Mouse (Mus musculus): Measurements from ENCODE around the gene Rasef. TPM values are rescaled to one million over a fixed set of nuclear protein-coding genes. Genes with fewer than 3 reads are reported as not detected.
"Not testable (repeated sequence)": the region's sequence is repeated elsewhere in the genome, so short reads cannot be mapped to it uniquely, and the experiment has no call there.

Rasef gene
- total RNA-seq (2021): not detected
- long read RNA-seq, experiment 1: 0 reads
- long read RNA-seq, experiment 2: 0 reads

DNA sequence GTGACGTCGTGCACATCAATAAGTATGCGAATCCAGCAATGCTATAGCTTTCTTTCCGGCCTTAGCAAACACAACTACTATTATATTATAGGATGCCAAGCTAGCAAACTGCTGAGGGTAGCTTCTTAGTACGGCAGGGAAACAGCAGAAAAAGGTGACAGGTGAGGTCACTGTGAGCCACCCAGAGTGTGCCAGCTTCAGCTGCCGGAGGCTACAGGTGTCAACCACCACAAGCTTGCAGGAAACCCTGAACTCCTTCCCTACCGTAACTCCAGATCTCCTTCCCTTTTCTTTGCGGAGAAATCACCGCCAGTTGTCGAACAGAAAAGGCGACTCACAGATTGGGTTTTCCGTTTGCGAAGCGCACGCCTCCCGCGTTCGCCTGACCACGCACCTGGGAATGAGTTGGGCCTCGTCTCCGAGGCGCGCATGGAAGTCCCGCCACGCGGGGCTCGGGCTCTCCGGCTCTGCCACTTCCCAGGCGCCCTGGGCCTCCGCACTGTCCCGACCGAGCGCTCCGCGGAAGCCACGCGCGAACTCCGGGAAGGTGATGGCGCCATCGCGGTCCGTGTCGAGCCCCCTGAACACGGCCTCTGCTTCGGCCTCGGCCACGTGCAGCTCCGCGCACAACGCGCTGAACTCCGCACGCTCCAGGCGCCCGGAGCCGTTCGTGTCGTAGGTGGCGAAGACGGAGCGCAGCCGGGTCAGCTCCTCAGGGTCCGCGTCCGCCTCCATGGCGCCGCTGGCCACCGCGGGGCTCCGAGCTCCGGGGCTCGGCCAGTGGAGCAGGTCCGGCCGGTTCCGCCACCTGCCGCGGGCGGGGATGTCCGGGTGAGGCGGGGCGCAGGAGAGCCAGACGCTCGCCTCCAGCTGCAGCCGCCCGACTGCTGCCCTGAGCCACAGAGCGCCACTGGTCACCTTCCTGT is at the start of gene Rasef:
Gene Rasef (minus strand): TSS at position 735 of the 926 bp plus-strand sequence.
- DNase-seq (ENCODE audit: low spot score): no peak

DNA sequence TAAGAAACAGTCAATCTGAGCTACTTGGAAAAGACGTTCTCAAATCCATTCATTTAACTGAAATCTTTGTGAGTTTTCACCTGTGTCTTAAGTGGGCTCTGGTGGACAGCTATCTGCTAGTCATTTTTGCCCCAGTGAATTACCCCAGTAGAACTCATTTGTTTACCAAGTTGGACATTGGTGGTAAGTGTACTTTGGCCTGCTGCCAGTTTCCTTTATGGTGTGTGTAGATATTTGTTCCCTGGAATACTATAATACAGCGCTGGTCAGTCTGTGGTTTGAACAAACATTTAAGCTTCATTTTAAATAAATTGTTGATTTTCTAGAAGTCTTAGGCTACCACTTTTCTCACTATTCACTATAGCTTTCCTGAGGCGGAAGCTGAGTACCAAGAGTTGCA is 35.8 kb upstream of the Rasef start:
- DNase-seq (ENCODE audit: low spot score): no peak

DNA sequence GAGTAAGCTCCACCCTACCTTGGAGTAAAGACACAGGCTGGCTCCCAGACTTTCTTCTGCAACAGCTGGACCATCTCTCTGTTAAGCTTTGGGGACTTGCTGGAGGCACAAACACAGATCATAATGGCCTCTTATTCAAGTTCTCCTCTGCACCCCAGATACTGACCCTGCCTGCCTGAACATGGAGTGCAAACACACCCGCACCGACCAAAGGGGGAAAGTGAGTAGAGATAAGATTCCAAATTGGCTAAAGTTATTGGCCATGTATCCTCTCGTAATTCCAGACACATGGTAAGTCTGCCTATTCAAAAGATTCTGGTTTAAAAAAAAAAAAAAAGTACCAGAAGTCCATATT is 369 bp upstream of the Rasef start:
- DNase-seq (ENCODE audit: low spot score): no peak

GRCm38 (mm10) chr4:73789534-73789933 is 1.3 kb downstream of the Rasef start:
- DNase-seq (ENCODE audit: low spot score): no peak

GRCm38 (mm10) chr4:73788076-73788730 is 2.6 kb downstream of the Rasef start:
- no peak for DNase-seq (ENCODE audit: low spot score)

DNA sequence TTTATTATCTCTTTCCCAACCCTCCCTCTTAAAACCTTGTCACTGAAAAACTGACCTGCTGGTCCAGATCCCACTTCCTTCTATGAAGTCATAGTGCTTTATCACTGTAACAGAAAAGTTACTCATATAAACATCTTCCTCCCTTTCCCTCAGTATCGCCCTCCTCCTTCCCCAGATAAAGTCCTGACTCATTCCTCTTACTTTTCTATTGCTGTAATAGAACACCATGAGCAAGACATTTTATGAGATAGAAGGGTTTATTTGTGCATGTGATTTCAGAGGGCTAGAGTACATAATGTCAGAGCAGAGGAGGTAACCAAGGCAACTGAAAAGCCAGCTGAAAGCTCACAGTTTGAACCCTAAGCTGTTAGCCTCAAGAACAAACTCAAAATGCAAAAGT is 6.6 kb downstream of the Rasef start:
- no peak for DNase-seq (ENCODE audit: low spot score)

DNA sequence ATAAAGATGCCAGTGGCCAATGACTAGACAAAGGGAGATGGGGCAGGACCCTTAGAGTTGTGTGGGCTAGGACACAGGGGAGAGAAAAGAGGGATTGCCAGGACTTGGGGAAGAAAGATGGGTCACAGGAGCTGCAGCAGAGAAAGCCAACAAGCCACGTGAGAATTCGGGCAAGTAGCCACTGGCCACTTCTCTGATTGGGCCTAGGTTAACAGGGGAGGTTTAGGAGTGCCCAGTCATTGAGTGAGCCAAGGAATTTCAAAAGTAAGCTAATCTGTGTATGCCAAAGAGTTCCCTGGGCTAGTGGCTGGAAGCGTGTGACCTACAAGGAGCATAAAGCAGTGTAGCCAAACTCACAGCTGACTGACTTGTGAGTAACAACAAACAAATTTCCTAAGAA is 9.7 kb downstream of the Rasef start:
- no peak for DNase-seq (ENCODE audit: low spot score)

GRCm38 (mm10) chr4:73775266-73775665 is 15.5 kb downstream of the Rasef start:
- no peak for DNase-seq (ENCODE audit: low spot score)

GRCm38 (mm10) chr4:73773831-73774810 is 16.7 kb downstream of the Rasef start:
- no peak for DNase-seq (ENCODE audit: low spot score)

DNA sequence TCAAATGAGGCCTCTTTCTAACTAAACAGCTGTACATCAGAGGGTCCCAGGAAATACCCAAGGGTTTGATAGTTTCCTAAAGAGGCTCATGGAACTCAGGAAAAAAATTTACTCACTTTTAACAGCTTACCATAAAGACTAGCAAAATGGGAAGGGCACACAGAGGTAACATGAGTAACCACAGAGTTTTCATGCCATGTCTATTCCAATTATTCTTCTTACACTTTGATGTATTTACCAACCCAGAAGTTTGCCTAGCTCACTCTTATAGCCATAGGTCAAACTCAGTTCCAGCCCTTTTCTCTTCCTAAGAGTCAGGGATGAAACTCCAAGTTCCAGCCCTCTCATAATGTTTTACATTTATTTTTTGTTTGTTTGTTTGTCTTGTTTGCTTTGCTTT is 18.8 kb downstream of the Rasef start:
- DNase-seq (ENCODE audit: low spot score): no peak

GRCm38 (mm10) chr4:73770592-73770991 is 20.2 kb downstream of the Rasef start:
- DNase-seq (ENCODE audit: low spot score): no peak

- DNase-seq (ENCODE audit: low spot score): no peak
Observed at GRCm38 (mm10) chr4:73768156-73768555, 22.6 kb downstream of the Rasef start.

DNA sequence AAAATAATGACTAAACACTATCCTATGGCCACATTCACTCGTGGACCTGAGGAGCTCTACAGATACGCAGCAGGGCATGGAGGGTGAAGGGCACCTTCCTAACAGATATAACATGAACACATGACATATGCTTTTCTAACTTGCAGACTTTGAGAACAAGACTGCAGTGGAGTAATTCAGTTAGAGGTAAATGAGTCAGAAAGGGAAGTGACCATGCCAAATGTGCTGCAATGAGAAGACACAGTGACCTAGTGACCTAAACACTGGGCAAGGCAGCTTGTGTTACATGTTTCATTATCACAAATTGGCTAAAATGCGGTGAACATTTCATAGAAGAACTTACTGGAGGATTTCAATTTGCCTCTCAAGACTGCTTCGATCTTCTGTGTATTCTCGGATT is 42.6 kb downstream of the Rasef start:
- no peak for DNase-seq (ENCODE audit: low spot score)

DNA sequence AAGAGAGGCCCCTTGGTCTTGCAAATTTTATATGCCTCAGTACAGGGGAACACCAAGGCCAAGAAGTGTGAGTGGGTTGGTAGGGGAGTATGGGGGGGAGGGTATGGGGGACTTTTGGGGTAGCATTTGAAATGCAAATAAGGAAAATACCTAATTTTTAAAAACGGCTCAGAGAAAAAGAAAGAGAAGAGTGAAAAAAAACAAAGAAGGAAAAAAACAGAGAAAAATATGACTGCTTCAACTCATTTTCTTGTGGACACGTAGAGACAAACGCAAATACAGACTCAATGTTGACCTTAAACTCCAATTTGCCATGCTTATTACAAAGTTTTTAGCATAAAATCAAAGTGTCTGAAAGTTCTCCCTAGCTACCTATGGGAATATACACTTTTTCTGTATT is 51.4 kb downstream of the Rasef start:
- DNase-seq (ENCODE audit: low spot score): no peak

DNA sequence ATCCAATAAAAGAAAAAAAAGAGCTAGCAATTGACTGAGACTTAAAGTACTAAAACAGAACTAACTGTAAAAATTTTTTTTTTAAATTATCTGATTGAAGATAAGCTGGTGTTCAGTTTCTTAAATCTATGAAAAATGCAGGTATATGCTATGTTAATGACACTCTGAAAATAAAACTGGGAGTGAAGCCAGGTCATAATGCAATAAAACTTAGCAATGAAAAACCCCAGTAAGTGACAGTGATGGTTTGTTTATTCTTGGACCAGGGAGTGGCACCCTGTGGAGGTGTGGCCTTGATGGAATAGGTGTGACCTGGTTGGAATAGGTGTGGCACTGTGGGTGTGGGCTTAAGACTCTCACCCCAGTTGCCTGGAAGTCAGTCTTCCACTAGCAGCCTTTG is 71.0 kb downstream of the Rasef start:
- no peak for DNase-seq (ENCODE audit: low spot score)

DNA sequence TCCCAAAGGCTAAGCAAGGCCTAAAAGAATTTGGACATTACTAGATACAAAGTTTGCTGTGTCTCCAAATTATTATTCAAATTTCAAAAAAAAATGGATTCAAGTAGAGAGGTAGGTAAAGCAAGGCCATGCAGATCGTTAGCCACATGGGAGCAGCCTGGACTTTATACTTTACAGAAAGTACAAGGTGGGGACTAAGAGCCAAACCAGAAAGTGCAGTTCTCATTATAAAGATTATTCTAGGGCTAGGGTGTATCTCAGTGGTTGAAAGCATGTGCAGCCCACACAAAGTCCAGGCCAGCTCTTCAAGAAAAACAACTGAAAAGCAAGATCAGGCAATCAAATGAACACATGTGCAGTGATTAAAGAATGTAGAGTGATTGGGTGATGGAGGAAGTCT is 72.0 kb downstream of the Rasef start:
- DNase-seq (ENCODE audit: low spot score): no peak

DNA sequence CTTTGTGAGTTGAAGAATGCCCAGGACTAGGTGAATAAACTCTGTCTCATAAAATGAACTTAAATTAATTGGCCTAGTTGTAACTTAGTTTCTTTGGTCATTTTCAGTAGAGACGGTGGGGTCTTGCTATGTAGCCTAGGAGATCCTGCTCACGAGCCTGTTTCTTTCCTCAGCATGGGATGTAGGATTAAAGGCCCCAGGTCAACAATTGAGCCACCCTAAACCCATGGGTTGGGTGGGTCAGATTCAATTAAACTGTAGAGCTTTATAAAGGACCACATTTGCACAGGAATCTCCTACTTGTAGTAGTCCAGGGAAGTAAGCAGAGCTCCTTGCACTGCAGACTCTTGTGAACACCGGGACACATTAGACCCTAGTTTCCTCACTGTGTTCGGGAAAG is 107.6 kb downstream of the Rasef start, which contains the start of gene Gm428:
Gene Gm428 (plus strand): TSS at position 301 of the 400 bp plus-strand sequence.
- not testable (repeated sequence) for DNase-seq (ENCODE audit: low spot score)

DNA sequence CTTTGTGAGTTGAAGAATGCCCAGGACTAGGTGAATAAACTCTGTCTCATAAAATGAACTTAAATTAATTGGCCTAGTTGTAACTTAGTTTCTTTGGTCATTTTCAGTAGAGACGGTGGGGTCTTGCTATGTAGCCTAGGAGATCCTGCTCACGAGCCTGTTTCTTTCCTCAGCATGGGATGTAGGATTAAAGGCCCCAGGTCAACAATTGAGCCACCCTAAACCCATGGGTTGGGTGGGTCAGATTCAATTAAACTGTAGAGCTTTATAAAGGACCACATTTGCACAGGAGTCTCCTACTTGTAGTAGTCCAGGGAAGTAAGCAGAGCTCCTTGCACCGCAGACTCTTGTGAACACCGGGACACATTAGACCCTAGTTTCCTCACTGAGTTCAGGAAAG is 122.7 kb downstream of the Rasef start, which contains the start of gene Gm11239:
Gene Gm11239 (plus strand): TSS at position 301 of the 400 bp plus-strand sequence.
- DNase-seq (ENCODE audit: low spot score): not testable (repeated sequence)
